Mouse (Mus musculus) brain, adult 2 months (tissue): ENCODE data around the gene Exoc7.

Experiments used
- DNase-seq: peaks from one replicate; pipeline ENCODE4 v3.0.0; 2011; ENCODE audit warnings: low read depth, low spot score

Gene Exoc7

DNA sequence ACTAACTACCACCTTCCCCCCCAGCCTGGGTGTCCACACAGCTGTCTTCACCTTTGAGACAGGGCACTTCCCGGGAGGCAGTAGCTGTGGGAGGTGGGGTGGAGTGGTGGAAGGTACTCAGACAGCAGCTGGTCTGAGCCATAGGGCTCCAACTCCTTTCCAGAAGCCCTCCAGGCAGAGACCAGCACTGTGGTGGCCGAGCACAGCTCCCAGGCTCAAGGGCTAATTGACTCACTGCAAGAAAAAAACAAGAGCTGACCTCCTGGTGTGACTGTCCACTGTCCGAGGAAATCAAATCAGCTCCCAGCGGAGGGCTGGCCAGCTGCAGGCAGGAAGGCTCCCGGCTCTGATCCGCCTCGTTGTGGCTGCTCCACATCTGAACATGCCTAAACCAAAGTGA lies 67.2 kb downstream of the Exoc7 start:
- DNase-seq: no peak
